Mouse (Mus musculus) adrenal gland (tissue): ENCODE measurements around the gene Olfr1174-ps.

ENCODE experiments used
- intact Hi-C: fragments of 180-260 bp; cut with DNase I; formaldehyde crosslinking; loops from one replicate; pipeline ENCODE4 v1.15.1; 2025
- long read RNA-seq, 2 experiments: library from polyadenylated mRNA; unstranded; transcript quantifications; one replicate each; pipeline ENCODE4 v2.0.0; 2020; ENCODE audit warnings: borderline replicate concordance in 1 of 2; ENCODE audit not compliant: insufficient replicate concordance in 1 of 2

Olfr1174-ps gene
- long read RNA-seq, experiment 1 = 0 reads
- long read RNA-seq, experiment 2 = 0 reads

DNA sequence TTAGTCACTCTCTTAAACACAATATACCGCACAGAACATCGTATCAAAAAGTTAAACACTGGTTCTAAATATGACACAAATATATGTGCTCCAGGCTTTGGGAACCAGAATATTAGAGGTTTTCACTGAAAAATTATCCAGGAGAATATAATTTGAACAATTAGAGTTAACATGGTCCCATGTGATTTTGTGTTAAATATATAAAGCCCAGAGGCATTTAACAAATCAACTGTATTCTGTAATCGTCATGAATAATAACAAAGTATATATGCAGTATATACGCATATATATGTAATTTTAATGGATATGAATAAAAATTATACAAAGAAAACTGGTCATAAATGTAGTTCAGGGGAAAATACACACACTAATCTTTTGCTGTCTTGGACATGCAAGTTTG, at the start of gene Olfr1174-ps:
TSS of gene Olfr1174-ps (minus strand) at position 101 of the 400 bp plus-strand sequence.
- intact Hi-C loops = no loop called here

- intact Hi-C loops = no loop called here
Measured at GRCm38 (mm10) chr2:88356304-88356703, 41.4 kb upstream of the Olfr1174-ps start.

DNA sequence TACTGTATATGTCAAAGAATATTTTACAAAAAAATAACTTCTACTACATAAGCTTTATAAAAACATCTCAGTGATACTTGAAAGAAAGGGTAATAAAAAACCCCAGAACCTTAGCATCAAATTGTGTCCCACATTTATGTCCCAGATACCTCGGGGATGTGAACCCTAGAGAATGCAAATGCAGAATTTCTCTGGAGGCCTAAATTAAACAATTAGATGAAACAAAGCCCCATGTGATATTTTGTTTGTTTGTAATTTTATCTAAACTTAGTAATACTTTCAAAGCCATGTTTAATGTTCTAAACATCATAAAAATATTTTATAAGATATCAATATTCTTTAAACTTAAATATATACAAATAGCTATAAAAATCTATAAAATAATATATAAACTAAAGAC, 31.5 kb upstream of the Olfr1174-ps start, which contains the start of gene Olfr1177-ps:
TSS of gene Olfr1177-ps (minus strand) at position 101 of the 400 bp plus-strand sequence.
- intact Hi-C loops = no loop called here

- intact Hi-C loops = no loop called here
Measured at GRCm38 (mm10) chr2:88336421-88336820, 21.5 kb upstream of the Olfr1174-ps start, which contains the start of gene Olfr1176. TSS of gene Olfr1176 (plus strand) at chr2:88336721.

DNA sequence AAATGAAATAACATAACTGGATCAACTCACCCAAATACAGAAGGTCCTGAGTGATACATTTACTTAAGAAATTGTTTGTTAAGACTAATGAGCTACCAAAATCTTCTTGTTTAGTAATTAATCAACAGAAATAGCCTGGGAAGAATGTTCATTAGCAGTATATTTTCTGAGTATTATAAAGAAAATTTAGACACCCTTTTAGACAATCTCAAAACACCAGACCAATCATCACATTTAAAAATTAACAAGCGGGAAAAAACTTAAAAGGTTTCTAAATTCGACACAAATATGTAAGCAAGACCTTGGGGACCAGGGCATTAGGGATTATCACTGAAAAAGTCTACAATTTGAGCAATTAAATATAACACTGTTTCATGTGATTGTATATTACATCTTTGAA, 12.2 kb upstream of the Olfr1174-ps start, which contains the start of gene Olfr1175-ps:
TSS of gene Olfr1175-ps (minus strand) at position 101 of the 400 bp plus-strand sequence.
- intact Hi-C loops = no loop called here

GRCm38 (mm10) chr2:88279775-88280174, 35.2 kb downstream of the Olfr1174-ps start, which contains the start of gene Olfr1173:
TSS of gene Olfr1173 (minus strand) at chr2:88279875.
- intact Hi-C loops = no loop called here
